Mouse (Mus musculus) mesoderm, embryonic 11.5 days (tissue): ENCODE measurements around the gene Sag.

Experiments used
- DNase-seq: peaks from one replicate; pipeline ENCODE4 v3.0.0-alpha.2; 2012; ENCODE audit warnings: low read depth, low spot score

Sag gene

DNA sequence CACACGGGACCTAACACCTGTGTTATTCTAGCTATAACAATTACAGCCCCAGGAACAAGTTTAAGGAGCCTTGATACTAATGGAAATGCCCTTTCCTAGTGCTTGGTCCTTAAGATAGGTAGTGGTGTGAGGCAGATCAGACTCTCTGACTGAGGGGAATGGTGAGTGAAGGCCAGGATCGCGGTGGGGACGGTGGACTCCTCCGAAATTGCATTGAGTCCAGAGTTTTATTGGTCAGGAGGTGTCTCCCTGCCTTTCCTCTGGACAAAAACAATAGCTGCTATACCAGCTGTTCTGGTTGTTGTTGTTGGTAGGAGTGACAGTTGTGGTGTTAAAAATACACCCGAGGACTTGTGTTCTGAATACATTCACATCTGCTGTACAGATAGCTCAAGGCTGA is 50.9 kb downstream of the Sag start:
- no peak for DNase-seq

DNA sequence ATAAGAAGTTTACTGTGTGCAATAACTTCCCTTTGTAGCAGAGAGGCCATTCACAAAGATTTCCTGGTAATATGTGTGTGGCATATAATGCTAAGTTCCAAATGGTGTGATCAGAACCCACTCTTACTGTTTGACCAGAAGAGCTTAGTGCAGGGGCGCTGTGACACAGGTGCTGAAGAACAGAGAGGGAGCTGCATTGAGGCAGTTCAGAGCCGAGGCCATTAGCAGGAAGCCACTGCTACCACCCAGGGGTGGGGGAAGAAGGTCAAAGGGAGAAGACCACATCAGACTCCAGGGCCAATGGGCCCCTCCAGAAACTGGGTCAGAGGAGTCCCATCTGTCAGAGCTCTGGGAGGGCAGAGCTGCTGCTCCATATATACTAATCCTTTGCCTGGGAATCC is 51.4 kb downstream of the Sag start:
- DNase-seq, result no peak

DNA sequence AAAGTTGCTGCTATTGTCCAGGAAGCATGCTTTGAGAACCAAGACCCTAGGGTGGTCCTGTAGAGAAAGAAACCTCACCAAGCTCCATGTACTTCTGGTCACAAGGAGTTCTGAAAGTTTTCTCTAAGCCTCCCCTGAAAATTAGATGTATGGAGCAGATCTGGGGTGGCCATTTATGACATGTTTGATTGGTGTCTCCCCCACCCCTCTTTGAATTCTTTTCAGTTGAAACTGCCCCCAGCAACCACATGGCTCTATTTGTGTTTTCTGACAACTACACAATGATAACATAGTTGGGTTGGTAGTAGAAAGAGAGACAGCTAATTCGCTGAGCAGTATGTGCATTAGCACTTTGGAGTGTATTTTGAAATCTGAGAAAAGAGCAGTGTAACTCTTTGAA is 52.0 kb downstream of the Sag start:
- DNase-seq, result no peak

DNA sequence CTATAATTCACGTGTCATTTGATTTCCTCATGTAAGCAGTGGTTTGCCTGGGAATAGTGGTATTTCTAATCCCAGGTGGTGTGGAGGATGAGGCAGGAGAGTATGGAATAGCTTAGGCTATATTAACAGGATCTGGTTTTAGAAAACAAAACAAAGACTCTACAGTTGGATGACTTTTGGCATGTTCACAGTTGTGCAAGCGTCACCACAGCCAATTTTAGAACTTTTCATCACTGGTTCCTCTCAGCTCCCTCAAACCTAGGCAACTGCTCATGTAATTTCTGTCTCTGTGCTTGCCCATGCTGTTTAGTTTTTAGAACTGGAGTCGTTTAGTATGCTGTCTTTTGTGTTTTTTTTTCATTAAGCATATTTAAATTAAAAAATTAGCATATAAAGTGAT is 53.3 kb downstream of the Sag start:
- no peak for DNase-seq

DNA sequence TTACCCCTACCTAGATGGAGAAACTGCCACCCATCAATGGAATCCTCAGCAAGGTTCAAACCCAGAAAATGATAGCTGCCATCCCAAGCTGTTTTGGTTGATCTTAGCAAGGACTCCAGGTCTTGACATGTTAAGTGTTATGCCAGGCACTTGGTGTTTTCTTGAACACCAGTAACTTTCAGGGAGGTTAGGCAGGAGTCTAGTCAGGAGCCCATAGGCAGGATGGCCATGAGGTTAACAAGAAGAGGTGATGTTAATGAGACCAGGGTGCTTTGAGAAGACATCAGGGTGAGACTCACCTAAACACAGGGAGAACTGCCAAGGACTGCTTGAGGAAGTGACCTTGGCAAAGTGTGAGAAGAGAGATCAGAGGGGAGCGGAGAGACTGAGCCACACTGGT is 54.6 kb downstream of the Sag start:
- DNase-seq, result no peak

DNA sequence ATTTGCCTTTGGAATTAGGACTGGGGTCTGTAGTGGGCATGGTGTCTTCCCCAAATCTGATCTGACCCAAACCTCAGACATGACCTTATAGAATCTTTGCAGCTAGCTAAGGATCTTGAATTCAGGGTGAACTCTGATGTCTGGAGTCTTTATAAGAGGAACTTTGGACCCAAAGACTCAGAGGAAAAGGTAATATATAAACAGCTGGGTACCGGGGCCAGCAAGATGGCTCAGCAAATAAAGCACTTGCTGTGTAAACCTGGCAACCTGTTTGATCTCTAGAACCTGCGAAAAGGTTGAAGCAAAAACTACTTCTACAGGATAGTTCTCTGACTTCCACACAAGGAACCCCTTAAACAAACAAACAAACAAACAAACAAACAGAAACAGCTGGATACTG is 55.0 kb downstream of the Sag start:
- DNase-seq, result no peak

DNA sequence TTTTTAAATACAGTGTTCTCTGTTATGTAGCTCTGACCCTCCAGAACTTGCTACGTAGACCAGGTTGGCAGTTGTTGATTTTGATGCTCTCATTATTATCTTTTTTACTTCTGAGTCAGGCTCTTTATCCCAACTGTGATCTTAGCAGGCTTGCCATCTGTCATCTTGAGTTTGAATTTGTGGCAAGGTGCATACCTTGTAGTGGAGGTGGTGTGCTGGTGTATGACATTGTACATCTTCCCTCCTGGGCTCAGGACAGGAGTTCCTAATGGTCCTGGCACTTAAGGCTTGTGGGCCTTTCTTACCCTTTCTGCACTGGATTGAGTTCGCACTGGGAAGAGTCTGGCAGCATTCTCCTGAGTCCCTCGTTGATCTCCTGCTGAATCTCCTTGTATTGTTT is 60.1 kb downstream of the Sag start:
- DNase-seq, result no peak

DNA sequence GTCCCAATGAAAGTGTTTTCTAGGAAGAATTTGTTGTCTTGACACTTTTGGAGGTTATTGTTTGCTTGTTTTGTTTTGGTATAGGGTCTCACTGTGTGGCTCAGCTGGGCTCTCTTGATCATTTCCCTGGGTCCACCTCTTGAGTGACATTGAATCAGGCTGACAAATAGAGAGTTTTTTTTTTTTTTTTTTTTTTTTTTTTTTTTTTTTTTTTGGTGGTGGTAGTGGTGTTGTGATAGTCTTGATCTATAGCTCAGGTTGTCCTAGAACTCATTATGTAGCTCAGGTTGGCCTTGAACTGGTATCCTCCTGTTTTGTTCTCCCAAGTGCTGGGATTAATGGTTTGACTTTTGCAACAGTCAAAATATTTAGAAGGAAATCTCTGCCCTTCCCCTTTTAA is 61.4 kb downstream of the Sag start:
- DNase-seq, result no peak

DNA sequence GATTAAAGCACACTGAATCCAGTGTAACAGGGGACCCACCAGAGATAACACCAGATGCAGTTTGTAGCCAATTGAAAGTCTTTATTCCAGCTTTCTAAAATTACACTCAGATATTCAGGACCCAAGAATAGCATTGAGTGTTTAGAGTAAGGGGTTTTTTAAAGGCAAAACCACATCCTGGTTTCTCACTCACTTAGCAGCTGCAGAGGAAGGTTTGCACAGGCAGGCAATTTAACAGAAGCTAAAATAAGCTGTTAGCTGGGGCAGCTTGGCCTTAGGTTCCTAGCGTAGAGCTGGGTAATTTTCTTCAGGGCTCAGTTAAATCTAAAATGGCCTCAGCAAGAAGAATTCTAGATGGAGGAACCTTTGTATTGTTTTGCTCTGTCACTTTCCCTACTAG is 63.2 kb downstream of the Sag start:
- DNase-seq, result no peak

DNA sequence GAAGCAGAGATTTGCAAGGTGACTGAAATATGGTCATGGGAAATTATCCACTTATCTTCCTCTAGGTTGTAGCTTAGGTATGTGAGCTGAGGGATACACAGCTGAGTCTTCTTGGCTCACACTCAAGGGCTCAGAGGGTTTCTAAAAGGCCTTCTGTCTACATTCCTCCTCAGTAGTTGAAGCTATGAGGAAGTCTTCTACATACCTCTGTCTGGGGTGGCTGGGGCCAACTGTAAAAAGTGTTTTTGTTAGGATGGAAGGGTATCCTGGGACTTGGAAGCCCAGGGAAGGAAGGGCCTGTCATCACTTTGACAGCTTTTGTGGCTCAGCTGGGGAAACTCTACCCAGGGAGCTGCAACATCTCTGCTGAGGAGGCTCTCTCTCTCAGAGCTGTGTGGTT is 68.1 kb downstream of the Sag start:
- no peak for DNase-seq

DNA sequence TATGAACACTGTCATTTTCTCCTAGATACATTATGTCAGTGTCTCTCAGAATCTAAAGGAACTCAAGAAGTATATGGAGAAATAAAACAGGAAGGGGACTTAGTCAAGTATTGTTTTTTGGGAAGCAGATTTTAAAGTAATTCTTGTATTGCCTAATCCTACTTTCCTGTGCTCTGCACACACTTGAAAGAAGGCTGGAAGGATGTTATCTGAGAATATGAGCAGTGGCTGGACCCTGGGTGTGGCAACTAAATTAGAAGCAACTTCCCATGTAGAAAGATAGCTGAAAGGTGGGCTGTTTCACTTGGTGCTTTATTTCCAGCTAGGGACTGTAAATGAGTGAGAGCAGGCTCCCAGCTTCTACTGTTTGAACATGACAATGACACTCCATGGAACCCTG is 69.6 kb downstream of the Sag start:
- no peak for DNase-seq

DNA sequence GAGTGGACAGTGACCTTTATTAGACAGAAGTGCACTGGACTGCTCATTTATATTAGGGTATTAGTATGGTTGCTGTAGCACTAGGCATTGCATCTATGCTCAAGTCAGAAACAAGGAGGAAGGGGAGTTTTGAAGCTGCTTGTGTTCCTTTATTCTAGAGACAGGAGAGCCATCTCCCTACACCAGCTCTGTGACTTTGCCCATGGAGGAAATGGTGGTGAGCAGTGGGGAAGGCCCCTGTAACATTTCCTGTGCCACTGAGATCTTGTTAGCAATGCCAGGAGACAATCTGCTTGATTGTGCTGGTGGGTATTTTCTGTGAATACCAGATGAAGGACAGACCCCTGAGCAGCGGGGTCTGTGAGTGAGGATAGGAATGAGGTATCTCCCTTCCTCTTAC is 72.6 kb downstream of the Sag start:
- no peak for DNase-seq

DNA sequence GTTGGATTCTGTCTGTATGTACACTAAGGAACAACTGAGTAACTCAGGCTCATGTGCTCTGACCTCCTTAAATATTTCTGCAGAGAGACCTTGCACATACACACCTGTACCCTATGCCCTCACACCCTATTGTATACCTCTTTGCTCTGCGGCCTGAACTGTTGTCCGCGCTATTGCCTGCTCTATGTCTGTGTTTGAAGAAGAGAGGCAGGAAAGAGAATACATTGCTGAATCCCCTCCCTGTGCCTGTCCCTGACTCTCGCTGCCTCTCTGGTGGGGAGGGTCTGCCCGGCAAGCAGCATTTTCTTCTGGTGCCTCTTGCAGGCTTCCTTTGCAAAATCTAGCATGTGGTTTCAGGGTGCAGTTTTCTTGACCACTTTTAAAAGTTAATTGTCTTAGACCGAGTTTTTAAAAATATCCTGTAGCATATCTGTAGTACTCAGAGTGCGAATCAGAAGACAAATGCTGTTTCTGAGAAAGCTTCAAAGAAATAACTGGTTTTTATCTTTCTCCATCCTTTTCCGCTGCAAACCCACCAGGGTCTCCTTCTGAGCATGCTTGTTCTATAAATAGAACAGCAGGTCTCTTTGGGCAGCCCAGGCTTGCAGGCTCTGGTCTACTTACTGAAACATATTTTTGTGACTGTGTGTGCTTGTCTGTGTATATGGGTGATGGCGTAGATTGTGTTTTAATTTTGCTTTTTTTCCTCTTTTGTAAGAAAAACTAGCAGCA is 74.2 kb downstream of the Sag start:
- DNase-seq, result no peak

DNA sequence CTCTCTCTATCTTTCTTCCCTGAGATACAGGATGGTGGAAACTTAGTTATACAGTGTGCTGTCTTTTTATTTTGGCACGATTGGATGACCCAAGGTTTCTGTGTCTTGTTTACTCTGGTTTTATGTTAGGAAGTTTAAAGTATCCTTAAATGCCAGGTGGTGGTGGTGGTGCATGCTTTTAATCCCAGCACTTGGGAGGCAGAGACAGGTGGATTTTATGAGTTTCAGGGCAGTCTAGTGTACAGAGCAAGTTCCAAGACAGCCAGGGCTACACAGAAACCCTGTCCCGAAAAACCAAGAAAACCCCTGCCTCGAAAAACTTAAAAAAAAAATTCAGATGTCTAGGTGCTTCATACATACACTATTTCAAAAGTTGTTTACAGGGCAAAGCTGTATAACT is 75.6 kb downstream of the Sag start:
- DNase-seq, result no peak

DNA sequence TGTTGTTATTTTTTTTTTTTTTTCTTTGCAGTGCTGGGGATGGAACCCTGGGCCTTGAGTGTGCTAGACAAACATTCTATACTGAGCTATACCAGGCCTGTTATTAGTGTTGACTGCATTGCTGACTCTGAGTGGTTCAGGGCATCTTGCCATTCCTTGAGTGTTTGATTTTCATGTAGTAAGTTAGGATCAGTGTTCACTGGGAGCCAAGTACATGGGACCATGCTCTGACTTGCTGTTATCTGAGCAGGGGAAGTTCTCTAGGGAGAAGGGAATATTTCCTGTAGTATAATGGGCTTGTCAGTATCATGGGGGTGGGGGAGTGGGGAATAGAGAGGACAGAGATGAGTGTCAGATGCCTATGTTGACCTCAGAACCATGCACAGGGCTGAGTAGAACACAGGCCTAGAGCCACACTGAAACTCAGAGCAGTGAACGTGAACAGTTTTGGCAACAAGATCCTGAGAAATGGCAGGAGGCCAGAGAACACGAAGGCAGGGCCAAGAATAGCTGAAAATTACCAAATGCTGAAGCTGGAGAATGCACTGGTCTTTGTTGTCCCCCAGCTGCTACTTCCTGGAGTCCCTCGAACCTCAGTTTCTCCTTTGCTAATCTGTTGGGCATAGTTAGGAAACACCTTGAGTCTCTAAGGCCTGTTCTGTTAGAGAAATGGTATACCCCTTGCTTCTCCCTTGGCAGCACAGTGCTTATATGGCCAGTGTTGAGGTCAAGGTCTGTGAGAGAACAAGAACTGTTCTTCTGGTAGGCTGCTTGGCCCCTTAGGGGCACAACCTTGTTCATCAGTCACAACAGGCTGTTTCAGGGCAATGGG is 76.2 kb downstream of the Sag start:
- no peak for DNase-seq

DNA sequence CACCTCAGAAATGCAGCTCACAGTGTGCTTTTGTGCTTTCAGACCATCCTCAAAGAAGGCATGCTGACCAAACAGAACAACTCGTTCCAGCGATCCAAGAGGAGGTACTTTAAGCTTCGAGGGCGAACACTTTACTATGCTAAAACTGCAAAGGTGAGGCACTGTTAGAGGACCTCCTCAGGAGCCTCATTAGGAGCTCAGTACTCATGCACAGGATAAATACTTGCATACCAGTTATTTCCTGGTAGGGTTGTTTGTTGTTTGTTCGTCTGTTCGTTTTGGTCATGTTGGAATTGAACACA is 76.8 kb downstream of the Sag start:
- no peak for DNase-seq

DNA sequence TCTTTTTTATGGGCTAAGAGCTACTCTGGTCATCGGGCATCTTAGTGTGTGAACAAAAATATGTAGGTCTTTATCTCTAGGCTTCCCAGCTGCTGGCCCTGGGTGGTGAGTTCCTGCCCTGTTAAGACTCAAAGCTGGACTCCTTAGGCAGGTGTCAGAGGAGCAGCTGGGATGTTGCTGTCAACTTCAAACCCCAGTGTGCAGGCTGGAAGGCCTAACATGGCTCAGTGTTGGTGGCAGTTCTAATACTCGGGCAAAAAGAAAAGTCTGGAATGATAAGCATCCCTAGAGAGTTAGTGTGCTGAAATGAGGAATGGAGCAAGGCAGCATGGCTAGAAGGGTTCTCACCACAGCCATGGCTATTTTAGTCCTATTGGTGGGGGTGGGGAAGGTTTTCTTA is 77.4 kb downstream of the Sag start:
- no peak for DNase-seq

DNA sequence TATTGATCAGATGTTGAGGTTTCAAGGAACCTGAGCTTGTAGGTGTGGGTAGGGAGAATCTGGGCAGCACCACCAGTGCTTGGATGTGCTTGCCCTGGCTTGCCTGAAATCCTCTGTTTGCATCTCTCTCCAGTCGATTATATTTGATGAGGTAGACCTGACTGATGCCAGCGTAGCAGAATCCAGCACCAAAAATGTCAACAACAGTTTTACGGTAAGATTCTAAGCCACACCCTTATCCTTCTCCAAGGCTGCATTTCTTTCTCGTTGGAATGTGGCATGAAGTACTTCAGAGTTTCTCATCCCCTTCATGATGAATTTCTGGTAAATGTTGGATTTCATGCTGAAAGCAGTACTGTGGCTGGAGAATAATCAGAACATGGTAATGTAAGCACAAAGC is 78.2 kb downstream of the Sag start:
- no peak for DNase-seq

DNA sequence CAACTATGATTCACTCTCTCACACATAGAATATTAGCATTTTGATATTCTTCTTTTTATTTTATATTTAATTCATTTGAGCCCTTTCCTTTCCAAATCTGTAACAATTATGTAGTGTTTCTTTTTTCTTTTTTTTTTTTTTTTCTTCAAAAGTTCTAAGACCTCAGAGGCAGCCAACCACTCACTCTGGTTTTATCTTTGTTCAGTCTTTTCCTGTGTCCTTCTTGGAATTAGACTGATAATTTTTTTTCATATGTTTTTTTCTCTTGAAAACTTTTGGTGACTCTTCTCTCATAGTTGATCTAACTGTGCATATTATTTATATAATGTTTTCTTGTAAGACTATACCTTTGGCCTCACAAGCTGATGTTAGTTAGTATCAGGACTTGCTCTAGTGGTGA is 79.1 kb downstream of the Sag start:
- no peak for DNase-seq

DNA sequence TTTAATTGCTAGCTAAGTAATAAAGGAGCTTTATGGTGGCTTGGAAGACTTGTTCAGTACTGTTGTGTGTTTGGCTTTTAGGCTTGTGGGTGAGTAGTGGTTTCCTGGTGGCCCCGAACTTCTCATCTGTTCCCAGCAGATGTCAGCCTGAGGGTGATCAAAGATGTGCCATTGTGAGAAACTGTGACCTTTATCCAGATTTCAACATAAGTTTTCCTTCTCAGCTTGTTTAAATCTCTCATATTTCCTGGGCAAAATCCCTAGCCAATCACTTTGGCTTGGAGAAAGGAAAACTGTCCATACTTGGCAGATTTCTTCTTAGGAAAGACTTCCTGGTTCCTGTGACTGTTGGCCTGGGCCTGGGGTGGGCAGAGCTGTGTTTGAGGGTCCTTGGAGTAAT is 87.5 kb downstream of the Sag start:
- DNase-seq, result no peak

DNA sequence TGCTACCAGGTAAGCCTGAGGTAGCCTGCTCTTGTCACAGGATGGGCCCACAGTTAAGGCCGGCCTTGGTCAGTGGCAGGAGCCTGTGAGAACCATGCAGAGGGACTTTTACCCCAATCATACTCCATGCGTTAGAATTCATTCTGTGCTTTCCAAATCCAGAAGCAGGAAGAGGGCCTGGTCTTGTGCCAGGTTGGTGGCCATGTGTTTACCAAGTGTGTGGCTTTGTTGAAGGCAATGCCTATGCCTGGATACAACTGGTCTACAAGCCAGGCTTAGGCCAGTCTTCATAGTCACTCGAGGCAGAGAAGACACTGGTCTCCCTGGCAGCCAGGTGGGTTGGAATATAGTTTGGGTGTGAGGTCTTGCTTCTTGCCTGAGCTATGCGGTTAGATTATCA is 88.2 kb downstream of the Sag start:
- DNase-seq, result no peak

DNA sequence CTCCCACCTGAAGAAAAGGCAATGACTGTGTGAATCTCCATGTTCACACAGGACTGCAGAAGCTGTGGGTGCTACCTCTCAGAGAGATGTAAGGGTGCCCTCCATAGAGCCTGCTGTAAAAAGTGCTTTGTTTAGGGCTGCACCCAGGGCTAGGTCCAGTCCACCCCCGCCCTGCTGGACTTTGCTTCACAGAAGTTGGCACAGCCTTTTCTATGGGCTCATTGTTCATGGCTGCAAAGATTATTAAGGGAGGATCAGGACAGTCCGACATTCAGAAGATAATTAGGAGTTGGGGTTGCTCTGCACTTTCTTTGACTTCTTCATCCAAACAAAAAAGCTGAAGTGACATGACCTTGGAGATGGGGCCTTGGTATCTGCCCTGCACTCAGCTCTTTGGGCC is 89.0 kb downstream of the Sag start:
- no peak for DNase-seq

DNA sequence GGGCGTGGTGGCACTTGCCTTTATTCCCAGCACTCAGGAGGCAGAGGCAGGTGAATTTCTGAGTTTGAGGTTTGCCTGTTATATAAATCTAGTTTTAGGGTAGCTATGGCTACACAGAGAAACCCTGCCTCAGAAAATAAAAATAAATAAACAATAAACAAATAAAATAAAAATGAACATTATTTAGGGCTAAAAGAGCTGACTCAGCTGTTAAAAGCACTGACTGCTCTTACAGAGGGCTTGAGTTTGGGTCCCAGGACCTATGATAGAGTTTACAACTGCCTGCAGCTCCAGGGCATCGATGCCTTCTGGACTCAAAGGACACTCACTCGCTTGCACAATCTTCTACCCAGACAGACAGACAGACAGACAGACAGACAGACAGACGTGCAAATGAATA is 89.9 kb downstream of the Sag start:
- no peak for DNase-seq
